Mouse (Mus musculus): ENCODE measurements around the gene Adm.

Adm gene

DNA sequence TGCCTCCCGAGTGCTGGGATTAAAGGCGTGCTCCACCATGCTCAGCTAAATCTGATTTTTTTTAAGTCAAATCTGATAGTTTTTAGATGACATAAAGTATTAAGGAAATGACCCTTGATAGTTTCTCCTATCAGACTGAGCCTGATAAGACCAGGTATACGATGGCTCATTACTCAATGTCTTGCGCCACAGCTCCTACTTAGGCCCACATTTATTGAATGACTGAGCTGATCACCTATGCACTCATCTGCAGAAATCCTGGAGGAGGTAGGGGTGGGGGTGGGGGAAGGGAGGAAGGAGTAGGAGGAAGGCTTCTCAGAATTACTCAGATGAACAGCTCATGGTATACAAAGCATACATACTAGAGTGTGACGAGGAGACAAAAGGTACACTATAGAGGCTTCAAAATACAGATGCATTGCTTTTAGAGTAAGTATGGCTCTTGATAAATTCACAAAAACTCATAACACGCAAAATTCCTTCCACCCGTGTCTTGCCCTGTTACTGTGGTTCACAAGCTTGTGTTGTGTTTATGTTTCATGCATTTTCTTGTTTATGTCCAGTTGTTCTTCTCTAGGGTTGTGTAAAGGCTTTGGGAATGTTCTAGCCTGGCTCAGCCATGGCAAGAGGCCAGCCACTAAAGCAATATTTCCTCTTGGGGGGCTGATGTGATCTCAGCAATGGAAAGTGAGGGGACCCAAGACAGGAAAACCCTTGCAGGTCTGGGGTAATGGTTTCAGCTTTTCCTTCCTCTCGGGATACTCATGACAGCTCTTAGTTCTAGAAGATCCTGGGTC is 19.3 kb downstream of the Adm start:
- no peak for TF ChIP-seq GATA4 (IDR thresholded peaks at IDR 0.05; ENCODE audit: insufficient replicate concordance, low read length)

DNA sequence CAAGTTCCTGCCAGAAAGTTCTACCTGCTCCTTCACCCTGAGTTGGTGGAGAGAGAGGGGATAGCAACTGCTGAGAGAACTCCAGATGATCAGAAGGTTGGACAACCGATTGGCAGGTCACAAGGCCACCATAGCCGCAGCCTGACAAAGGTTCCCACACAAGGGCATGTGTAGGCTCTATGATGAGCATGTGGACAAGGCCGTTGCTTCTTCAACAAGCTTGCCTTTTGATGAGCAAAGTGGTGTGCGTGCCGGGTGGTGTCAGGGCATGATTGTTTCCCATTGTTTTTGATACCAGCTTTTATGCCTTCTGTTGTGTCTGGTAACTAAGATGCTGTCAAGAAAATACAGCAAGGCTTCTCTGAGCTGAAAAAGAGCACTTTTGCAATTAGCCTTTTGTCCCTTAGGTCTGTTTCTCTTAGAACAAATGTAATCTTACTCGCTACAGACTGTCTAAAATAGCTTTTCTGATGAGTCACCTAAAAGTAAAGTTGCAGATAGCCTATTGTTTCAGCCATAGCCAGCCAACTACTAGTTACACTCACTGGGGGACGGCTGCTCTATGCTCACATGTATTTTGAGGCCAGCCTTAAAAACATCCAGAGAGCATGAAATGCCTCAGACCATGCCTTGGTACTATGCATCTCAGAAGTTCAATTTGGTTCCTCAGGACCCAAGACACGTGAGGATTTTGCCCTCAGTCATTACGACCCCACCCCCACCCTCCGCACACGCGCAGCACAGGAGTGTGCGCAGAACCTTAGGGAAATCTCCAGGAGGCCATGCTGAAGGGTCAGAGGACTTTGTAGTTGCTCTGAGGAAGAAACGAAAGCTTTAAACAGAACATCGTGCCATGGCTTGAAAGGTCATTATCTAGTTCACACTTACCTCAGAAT is 20.3 kb downstream of the Adm start:
- TF ChIP-seq GATA4 (IDR thresholded peaks at IDR 0.05; ENCODE audit: insufficient replicate concordance, low read length) = no peak

DNA sequence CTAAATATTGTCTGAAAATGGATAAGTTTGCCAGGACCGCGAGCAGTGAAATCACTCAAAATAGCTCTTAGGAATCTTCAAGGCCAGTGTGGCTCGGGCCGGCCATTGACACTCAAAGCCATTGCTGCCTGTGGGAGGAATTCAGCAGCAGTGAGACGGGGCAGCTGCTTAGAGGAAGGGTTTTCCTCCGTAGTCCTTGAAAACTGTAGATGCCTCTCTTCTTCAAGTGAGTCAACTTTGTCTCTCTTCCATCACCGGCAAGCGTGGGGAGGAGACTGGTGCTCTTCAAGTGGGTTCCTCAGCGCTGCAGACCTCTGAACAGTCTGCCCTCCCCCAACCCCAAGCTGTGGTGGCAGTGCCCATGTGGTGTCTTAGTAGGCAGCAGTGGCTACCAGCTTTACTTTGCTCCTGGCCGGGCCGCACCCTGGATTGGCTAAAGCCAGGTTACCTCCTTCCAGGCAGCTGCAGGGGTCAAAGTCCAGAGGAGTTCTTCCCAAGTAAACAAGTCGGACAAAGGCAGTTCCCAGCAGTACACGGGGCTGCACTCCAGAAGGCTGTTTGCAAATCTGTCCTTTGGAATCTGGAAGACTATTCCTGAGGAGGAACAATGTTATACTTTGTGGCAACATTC is 21.1 kb downstream of the Adm start:
- TF ChIP-seq GATA4 (IDR thresholded peaks at IDR 0.05; ENCODE audit: insufficient replicate concordance, low read length) = no peak

DNA sequence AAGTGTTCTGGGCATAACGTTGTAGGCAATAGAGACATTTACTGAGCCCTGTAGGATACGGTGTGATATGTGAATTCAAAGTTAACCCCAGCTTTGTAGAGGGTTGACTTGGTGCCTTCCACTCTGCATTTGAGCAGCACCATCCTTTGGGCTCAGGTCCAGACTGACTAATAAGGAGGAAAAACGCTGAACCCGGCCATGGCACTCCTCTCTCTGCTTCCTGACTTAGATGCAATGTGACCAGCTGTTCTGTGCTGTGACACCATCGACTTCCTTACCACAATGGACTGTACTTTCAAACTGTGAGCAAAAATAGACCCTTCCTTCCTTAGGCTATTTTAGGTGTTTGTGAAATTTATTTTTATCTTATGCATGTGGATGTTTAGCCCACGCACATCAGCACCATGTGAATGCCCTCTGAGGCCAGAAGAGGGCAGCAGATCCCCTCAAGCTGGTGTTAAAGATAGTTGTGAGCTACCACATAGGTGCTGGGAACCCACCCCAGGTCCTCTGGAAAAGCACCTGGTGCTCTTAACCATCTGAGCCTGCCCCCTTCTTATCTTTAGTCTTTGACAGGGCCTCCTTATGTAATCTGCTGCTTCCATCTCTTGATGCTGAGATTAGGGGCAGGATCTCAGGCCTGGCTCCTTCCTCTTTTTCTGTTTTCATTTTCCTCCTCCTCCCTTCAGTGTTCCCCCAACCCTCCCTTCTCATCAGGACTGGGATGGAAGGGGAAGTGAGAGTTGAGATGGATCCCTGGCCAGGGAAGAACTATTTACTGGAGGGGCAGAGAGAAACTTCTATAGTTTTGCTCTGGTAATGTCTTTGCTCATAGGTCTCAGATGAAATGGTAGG is 21.9 kb downstream of the Adm start:
- TF ChIP-seq GATA4 (IDR thresholded peaks at IDR 0.05; ENCODE audit: insufficient replicate concordance, low read length) = no peak

DNA sequence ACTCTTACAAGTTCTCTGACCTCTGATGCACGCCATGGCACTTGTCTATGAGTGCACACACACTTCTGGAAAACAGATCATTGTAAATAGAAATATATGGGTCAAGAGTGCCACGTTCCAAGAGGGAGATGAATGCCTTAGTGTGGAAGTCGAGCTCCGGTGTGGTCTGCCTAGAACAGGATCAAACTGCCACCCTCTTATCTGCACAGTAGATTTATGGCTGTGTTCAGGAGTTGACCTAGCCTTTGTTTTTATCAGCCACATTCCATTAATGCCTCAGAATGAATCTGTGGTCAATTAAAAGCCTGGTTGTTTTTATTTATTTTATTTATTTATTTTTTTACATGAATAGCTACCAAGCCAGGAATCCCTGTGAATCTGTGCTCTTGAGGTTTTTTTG is 23.0 kb downstream of the Adm start:
- TF ChIP-seq GATA4 (IDR thresholded peaks at IDR 0.05; ENCODE audit: insufficient replicate concordance, low read length) = no peak

DNA sequence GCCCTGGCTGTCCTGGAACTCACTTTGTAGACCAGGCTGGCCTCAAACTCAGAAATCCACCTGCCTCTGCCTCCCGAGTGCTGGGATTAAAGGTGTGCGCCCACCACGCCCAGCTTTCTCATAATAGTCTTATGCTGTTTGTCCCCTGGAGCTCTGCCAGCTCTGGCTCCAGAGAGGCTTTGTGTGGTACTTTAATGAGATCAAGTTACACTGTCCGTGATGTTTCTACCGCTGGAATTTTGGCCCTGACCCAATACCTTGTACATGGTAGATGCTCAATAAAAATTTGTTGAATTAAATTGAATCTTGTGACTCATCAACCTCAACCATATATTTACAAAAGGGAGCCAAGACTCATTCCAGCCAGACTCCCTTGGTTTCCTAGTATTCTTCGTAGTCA is 23.6 kb downstream of the Adm start:
- TF ChIP-seq GATA4 (IDR thresholded peaks at IDR 0.05; ENCODE audit: insufficient replicate concordance, low read length) = no peak

DNA sequence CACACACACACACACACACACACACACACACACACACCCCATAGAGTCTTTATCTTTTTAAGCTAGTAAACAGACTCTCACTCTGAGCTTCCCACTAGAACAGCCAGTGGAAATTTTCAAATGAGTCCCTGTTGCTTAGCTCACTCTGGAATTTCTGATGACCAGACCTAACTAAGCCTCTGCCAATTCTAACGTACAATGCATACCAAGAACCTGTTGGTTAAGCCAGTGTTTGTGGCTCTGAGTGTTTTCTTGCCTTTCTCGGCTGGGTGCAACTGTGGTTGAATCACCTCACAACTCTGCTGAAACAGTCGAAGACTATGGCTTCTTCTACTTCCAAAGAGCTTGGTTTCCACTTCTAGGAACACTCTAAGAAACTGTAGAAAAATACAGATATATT is 27.8 kb downstream of the Adm start:
- TF ChIP-seq GATA4 (IDR thresholded peaks at IDR 0.05; ENCODE audit: insufficient replicate concordance, low read length) = no peak

DNA sequence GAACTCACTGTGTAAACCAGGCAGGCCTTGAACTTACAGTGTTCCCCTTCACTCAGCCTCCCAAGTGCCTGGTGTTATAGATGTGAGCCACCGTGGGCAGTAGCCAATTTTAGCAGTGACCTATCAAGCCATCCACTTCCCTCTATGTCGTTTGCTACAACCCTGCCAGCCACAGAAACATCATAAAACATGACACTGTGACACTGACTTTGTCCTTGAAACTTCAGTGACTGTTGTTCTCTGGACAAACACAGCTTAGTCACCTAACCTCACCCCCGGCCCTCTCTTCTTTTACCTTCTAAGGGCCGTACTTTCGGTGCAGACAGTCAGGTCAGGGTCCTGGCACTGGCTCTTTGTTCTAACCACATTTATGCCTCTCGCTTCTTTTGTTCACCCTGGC is 28.5 kb downstream of the Adm start:
- no peak for TF ChIP-seq GATA4 (IDR thresholded peaks at IDR 0.05; ENCODE audit: insufficient replicate concordance, low read length)

DNA sequence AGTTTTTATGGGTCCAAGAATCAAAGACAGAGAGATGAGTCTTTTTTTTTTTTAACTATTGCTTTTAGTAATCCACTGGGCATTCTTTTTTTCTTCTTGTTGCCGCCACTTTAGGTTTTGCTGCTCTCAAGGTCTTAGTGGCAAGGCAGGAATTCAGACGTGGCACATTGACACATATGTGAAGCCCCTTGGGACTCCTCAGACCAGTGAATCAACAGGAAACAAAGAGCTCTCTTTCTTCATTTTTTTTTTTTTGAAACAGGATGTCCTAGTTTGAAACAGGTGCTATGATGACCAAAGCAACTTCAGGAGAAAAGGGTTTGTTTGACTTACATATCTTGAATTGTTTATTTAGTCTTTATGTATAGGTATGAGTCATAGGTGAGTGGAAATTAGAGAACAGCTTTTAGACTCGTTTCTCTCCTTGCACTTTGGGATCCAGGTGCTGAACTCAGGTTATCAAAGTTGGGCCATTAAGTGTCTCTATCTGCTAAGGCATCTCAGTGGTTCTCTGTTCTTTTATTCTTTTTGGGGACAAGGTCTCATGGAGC is 31.0 kb downstream of the Adm start:
- no peak for TF ChIP-seq GATA4 (IDR thresholded peaks at IDR 0.05; ENCODE audit: insufficient replicate concordance, low read length)

DNA sequence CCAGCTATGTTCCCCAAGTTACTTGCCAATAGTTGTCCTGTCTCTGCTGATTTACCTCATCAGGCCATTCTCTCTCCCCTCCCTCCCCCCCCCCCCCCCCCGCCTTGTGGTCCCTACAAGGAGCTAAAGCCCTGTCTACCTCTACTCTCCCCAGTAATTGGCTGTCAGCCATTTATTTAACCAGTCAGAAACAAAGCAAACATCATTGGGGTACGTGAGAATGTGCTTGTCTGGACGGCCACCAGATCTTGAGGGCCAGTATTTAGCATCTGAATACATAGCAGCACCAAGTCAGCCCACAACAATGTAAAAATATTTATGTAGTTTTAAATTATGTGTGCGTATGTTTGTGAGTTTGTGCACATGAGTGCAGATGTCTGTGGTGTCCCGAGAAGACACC is 39.1 kb downstream of the Adm start:
- TF ChIP-seq GATA4 (IDR thresholded peaks at IDR 0.05; ENCODE audit: insufficient replicate concordance, low read length) = no peak

DNA sequence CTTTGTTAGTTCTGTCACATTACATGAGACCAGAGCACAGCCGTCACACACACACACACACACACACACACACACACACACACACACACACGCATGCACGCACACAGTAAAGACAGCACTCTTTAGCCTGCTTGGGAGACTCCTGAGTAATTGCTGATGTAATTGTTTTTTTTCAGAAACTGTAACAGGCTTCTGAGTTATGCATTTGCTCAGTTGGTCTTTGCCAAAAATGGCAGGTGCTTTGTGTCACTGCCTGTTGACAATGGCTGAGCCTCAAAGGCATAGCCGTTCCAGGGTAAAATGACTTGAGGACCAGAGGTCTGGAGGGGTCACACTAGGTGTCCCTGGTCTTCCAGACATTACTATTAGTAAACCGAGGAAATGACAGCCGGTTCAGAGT is 40.8 kb downstream of the Adm start:
- TF ChIP-seq GATA4 (IDR thresholded peaks at IDR 0.05; ENCODE audit: insufficient replicate concordance, low read length) = no peak

DNA sequence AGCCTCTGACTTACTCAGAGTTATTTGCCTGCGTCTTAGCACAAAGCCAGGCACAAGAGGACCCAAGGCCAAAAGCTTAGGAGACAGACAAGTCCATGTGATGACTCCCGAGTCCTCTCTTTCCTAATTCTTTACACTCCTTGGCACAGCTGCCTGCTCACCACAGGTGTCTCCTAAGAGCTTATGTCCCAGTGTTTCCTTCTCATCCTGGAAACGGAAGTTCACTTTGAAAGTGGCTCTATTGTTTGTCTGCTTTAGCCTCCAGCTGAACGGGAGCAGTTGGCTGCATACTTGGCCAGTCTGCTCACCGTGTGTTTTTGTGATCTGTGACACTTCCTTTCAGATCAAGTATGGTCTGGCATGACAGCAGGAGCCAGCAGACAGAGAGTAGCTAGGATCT is 41.3 kb downstream of the Adm start:
- no peak for TF ChIP-seq GATA4 (IDR thresholded peaks at IDR 0.05; ENCODE audit: insufficient replicate concordance, low read length)

DNA sequence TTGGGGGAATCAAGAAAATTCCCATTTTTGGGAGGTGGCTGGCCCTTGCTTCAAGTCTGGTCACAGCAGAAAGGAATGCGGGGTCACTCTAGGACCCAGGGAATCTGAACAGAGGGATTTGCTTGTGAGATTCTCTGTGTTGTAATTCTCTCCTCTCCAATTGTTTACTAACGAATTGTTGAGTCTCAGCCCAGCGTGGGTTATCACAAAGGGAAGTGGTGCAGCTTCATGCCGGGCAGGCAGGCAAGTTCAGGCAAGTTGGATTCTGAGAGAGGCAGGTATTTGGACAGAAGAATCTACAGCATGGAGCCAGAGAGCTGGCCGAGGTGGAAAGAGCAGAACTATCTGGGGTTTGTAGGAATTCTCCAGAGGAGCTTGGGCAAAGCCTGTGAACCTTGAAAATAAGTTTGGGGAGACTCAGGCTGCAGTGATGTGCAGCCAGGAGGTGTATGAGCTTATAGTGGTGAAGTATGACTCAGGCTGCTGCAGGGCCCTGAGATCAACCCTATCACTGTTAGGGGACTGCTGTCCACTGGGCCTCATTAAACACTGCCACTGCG is 43.7 kb downstream of the Adm start:
- TF ChIP-seq GATA4 (IDR thresholded peaks at IDR 0.05; ENCODE audit: insufficient replicate concordance, low read length) = no peak

All from liver, adult (tissue).